Comparison of ENCODE assay signal across 1 mouse cellular context in genomic region chr17:57278537-57278936, GRCm38 (mm10).
TF ChIP-seq lines count a peak whose summit lies in the region.

No protein-coding gene starts in this region.

TF ChIP-seq in MEL, 35 proteins besides CTCF, POLR2A, EP300 and RAD21:
- TF ChIP-seq TAL1 (IDR thresholded peaks at IDR 0.05; ENCODE audit: low read length) (no peak), UBTF (IDR thresholded peaks at IDR 0.05; ENCODE audit: borderline replicate concordance, insufficient read depth, low read depth, low read length) (no peak), NELFE (IDR thresholded peaks at IDR 0.05; ENCODE audit: low read depth, low read length) (no peak), CHD2 (IDR thresholded peaks at IDR 0.05; ENCODE audit: low read length) (no peak), SIN3A (IDR thresholded peaks at IDR 0.05; ENCODE audit: low read length) (no peak), BHLHE40 (IDR thresholded peaks at IDR 0.05; ENCODE audit: borderline replicate concordance, low read depth, low read length) (no peak), ZMIZ1 (IDR thresholded peaks at IDR 0.05; ENCODE audit: low read depth, low read length) (no peak), CHD1 (IDR thresholded peaks at IDR 0.05; ENCODE audit: low read depth, low read length) (no peak), USF2 (IDR thresholded peaks at IDR 0.05; ENCODE audit: borderline replicate concordance in 1 of 2, insufficient read depth in 1 of 2, low read depth in 1 of 2, low read length in 2 of 2) (no peak), SMC3 (IDR thresholded peaks at IDR 0.05; ENCODE audit: low read depth, low read length) (no peak), ELF1 (IDR thresholded peaks at IDR 0.05; ENCODE audit: low read depth, low read length) (no peak)
